ENCODE assay signal across 12 mouse cellular contexts in genomic region chr8:120413626-120413988, GRCm38 (mm10).
DNase-seq lines count a peak whose midpoint lies in the region; ATAC-seq and TF ChIP-seq lines count a peak whose summit lies in the region.
"Had no signal": no experiment of that assay in that cellular context is flagged by ENCODE, and none has a peak within 500 bp of the region (broad histone marks: within the 10 kb centered on the region; RNA-seq: fewer than 3 reads in every experiment).

No protein-coding gene starts in this region.

- peaks cover 77% of the 10 kb centered on the region for H3K27me3 ChIP-seq in midbrain, embryonic 10.5 days (ENCODE audit: low read depth, poor library complexity, severe bottlenecking)
- no peaks in the 10 kb centered on the region; the same call in none of the 2 replicates for H3K27me3 ChIP-seq in midbrain, embryonic 11.5 days (ENCODE audit: control insufficient read depth, insufficient read depth, low read length)
- H3K27me3 ChIP-seq in forebrain, postnatal 0 days (ENCODE audit: insufficient read depth, low read length) = no peaks in the 10 kb centered on the region
- no peaks in the 10 kb centered on the region for H3K27me3 ChIP-seq in hindbrain, postnatal 0 days (ENCODE audit: insufficient read depth, low read length)
- H3K27me3 ChIP-seq in heart, adult 2 months (ENCODE audit: control insufficient read depth, insufficient read depth, low read length) = no peaks in the 10 kb centered on the region

- H3K79me2 ChIP-seq in heart, adult 2 months (replicated peaks; ENCODE audit: control insufficient read depth, insufficient read depth, low read length) = no peaks in the 10 kb centered on the region

- H3K9ac ChIP-seq in midbrain, embryonic 11.5 days (ENCODE audit: low read length) = no peak overlapping the region
- no peak overlapping the region for H3K9ac ChIP-seq in forebrain, postnatal 0 days
- no peak overlapping the region for H3K9ac ChIP-seq in hindbrain, postnatal 0 days (replicated peaks; ENCODE audit: low read length)
- H3K9ac ChIP-seq in heart, adult 2 months (ENCODE audit: low read depth, low read length) = no peak overlapping the region

- WGBS in midbrain, embryonic 10.5 days = 76% methylated on average over 6 of the region's 6 CpGs
- 81% methylated on average over 6 of the region's 6 CpGs for WGBS in midbrain, embryonic 11.5 days
- 24% methylated on average over 6 of the region's 6 CpGs for WGBS in forebrain, postnatal 0 days
- 44% methylated on average over 6 of the region's 6 CpGs for WGBS in hindbrain, postnatal 0 days
- WGBS in heart, adult 2 months = 75% methylated on average over 6 of the region's 6 CpGs

- intact Hi-C loops in heart, adult 2 months (cut with DNase I) = no loop called here

- no peaks in the 10 kb centered on the region for H3K9me3 ChIP-seq in midbrain, embryonic 10.5 days (replicated peaks)
- no peaks in the 10 kb centered on the region for H3K9me3 ChIP-seq in midbrain, embryonic 11.5 days (ENCODE audit: control insufficient read depth, low read length)
- H3K9me3 ChIP-seq in forebrain, postnatal 0 days (ENCODE audit: low read length) = no peaks in the 10 kb centered on the region
- no peaks in the 10 kb centered on the region for H3K9me3 ChIP-seq in hindbrain, postnatal 0 days (ENCODE audit: low read length)

- ATAC-seq in midbrain, embryonic 11.5 days (ENCODE audit: low FRiP score) = no peak
- no peak for ATAC-seq in forebrain, postnatal 0 days
- no peak for ATAC-seq in hindbrain, postnatal 0 days
- no peak for ATAC-seq in megakaryocyte progenitor cell, adult 5-6 weeks (replicated peaks; ENCODE audit: poor library complexity)
- ATAC-seq: activated CD4-positive, CD25-positive, alpha-beta regulatory T cell, adult 4 months; lung, postnatal 0 days had no signal

- no peaks in the 10 kb centered on the region for H3K36me3 ChIP-seq in midbrain, embryonic 10.5 days
- H3K36me3 ChIP-seq in midbrain, embryonic 11.5 days (ENCODE audit: control insufficient read depth, insufficient read depth, low read length) = no peaks in the 10 kb centered on the region
- no peaks in the 10 kb centered on the region for H3K36me3 ChIP-seq in forebrain, postnatal 0 days (ENCODE audit: insufficient read depth)
- no peaks in the 10 kb centered on the region for H3K36me3 ChIP-seq in hindbrain, postnatal 0 days (ENCODE audit: insufficient read depth, low read length)
- no peaks in the 10 kb centered on the region for H3K36me3 ChIP-seq in heart, adult 2 months (ENCODE audit: control insufficient read depth, insufficient read depth, low read length)

- no peak for TF ChIP-seq CTCF in forebrain, postnatal 0 days (IDR thresholded peaks at IDR 0.05; ENCODE audit: low read depth)
- no peak for TF ChIP-seq CTCF in hindbrain, postnatal 0 days (IDR thresholded peaks at IDR 0.05; ENCODE audit: low read depth)
- TF ChIP-seq CTCF in heart, adult 2 months (IDR thresholded peaks at IDR 0.05) = no peak

- TF ChIP-seq POLR2A in heart, adult 2 months (IDR thresholded peaks at IDR 0.05; ENCODE audit: insufficient read depth, low read depth, low read length) = no peak

- H3K4me2 ChIP-seq in midbrain, embryonic 11.5 days = no peak overlapping the region
- no peak overlapping the region for H3K4me2 ChIP-seq in forebrain, postnatal 0 days (ENCODE audit: low read depth)
- H3K4me2 ChIP-seq in hindbrain, postnatal 0 days (ENCODE audit: low read depth, low read length) = no peak overlapping the region

- H3K27ac ChIP-seq in midbrain, embryonic 10.5 days (replicated peaks) = peak overlapping the region; percentile 86
- H3K27ac ChIP-seq in midbrain, embryonic 11.5 days (ENCODE audit: low read depth, low read length) = no peak overlapping the region
- 0 out of 2 replicates have a peak overlapping the region, but pooled peaks have one; percentile 21 for H3K27ac ChIP-seq in forebrain, postnatal 0 days (ENCODE audit: low read depth, low read length)
- peak overlapping the region; percentile 60 for H3K27ac ChIP-seq in hindbrain, postnatal 0 days
- no peak overlapping the region for H3K27ac ChIP-seq in heart, adult 2 months

- no peak for DNase-seq in midbrain, embryonic 10.5 days (ENCODE audit: low spot score)
- no peak for DNase-seq in midbrain, embryonic 11.5 days (ENCODE audit: low spot score, missing footprints)
- peak; percentile 51 for DNase-seq in forebrain, postnatal 0 days
- DNase-seq in hindbrain, postnatal 0 days (ENCODE audit: low spot score) = peak; percentile 56
- no peak for DNase-seq in heart, adult 2 months
- no peak for DNase-seq in layer of hippocampus, adult 9-11 months
- DNase-seq: heart, adult 11 months; heart, postnatal 4 days; kidney, adult 8-10 months had no signal

- H3K4me3 ChIP-seq in midbrain, embryonic 10.5 days = no peak overlapping the region
- no peak overlapping the region for H3K4me3 ChIP-seq in midbrain, embryonic 11.5 days (ENCODE audit: low read depth, low read length)
- H3K4me3 ChIP-seq in forebrain, postnatal 0 days (ENCODE audit: low read depth, low read length) = no peak overlapping the region
- H3K4me3 ChIP-seq in hindbrain, postnatal 0 days (ENCODE audit: low read length) = no peak overlapping the region
- H3K4me3 ChIP-seq in heart, adult 2 months = no peak overlapping the region

- peaks cover 100% of the 10 kb centered on the region for H3K4me1 ChIP-seq in midbrain, embryonic 10.5 days
- H3K4me1 ChIP-seq in midbrain, embryonic 11.5 days (ENCODE audit: control insufficient read depth, insufficient read depth, low read length) = peaks cover 74% of the 10 kb centered on the region
- H3K4me1 ChIP-seq in forebrain, postnatal 0 days (ENCODE audit: insufficient read depth) = peaks cover 38% of the 10 kb centered on the region
- peaks cover 51% of the 10 kb centered on the region for H3K4me1 ChIP-seq in hindbrain, postnatal 0 days (ENCODE audit: insufficient read depth, low read length)
- peaks cover 7% of the 10 kb centered on the region for H3K4me1 ChIP-seq in heart, adult 2 months (ENCODE audit: control insufficient read depth, insufficient read depth, low read length)

- TF ChIP-seq EP300 in heart, adult 2 months (IDR thresholded peaks at IDR 0.05; ENCODE audit: insufficient read depth, low read depth, low read length) = no peak

Comparison
In these comparisons a context has a peak if more than half of its experiments do, and no peak if none do; other contexts are left out.
1. H3K27ac ChIP-seq: peak in midbrain, embryonic 10.5 days (single experiment), forebrain, postnatal 0 days (single experiment) and hindbrain, postnatal 0 days (single experiment); none in midbrain, embryonic 11.5 days (single experiment) and heart, adult 2 months (single experiment).
2. DNase-seq: peak in forebrain, postnatal 0 days (single experiment) and hindbrain, postnatal 0 days (single experiment); none in midbrain, embryonic 10.5 days (single experiment), midbrain, embryonic 11.5 days (single experiment), heart, adult 2 months (0 of 2) and layer of hippocampus, adult 9-11 months (single experiment).